Mouse (Mus musculus): ENCODE measurements around the gene Bsg. TPM values are rescaled to one million over a fixed set of nuclear protein-coding genes. Genes with fewer than 3 reads are reported as not detected.
A peak's percentile ranks its signal among the peaks of the same experiment; 100 is the strongest.

Gene Bsg
- polyA plus RNA-seq, 1 experiment from 2014 or later, result 1,233 TPM

DNA sequence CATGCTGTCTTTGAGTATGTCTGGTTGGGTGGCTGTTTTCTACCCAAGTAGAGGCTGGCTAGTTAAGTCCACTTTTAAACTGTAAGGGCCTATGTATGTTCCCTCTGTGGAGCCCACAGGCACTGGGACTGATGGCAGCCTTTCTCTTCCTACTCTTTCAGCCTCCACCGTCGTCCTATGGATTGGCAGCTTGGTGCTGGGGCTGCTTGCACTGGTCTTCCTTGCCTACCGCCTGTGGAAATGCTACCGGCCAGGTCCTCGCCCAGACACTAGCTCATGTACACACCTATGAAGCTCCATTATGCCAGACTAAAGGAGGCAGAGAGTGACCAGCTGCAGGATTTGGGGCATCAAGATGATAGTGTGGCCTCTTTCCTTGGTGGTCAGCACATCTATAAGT is 36.2 kb upstream of the Bsg start:
- Histone ChIP-seq H3K27ac (ENCODE audit: low read depth, low read length) (no peak overlapping the region), H3K27me3 (ENCODE audit: control insufficient read depth, insufficient read depth, low read length) (0 out of 2 replicates have a peak, but pooled peaks cover 6% of the 10 kb centered on the region), H3K4me3 (ENCODE audit: low read depth, low read length) (no peak overlapping the region), H3K4me1 (ENCODE audit: control insufficient read depth, insufficient read depth, low read length) (peaks cover 11% of the 10 kb centered on the region), H3K4me2 (no peak overlapping the region), H3K9me3 (replicated peaks; ENCODE audit: control insufficient read depth, low read length) (no peaks in the 10 kb centered on the region), H3K9ac (ENCODE audit: low read depth, low read length) (no peak overlapping the region), H3K36me3 (ENCODE audit: control insufficient read depth, insufficient read depth, low read length) (no peaks in the 10 kb centered on the region)
- 75% methylated on average over 5 of the region's 5 CpGs for WGBS (ENCODE audit: insufficient replicate concordance)
- ATAC-seq (replicated peaks; ENCODE audit: insufficient number of reproducible peaks, low FRiP score, low TSS enrichment), result no peak

DNA sequence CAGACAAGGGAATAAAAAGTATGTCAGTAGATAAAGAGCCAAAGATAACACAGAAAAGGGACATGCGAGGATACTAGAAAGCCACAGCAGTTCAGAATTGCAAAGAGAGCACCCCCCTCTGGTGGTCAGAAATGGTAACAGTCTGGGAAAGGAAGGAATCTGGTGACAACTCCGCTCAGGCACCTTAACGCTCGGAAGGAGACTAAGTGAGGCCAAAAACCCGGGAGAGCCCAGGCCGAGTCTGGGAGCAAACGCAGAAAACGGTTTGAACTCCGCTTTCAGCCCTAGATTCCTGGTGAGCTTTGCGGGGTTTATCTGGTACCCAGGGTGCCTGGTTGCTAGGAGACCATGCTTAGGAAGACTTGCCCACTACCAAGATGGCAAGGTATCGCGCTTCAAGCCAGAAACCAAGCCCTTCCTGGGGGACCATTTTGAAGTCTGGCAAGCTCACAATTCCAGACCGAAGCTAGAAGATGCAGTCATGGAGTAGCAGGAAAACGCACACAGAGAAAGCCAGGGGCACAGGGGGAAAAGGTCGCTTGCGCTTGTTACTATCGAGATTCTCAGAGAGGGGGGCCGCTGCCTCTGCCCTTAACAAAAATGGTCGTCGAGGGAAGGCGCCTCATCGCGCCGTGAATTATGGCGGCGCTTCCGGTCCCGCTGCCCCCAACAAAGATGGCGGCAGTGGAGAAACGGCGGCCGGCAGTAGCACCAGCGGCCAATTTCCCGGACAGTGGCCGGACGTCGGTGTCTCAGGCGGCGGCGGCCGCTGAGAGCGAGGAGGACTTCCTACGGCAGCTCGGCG is 35.3 kb upstream of the Bsg start, which contains the start of gene Tpgs1:
Gene Tpgs1, plus strand, starts transcription at position 599 of the 805 bp plus-strand sequence.
- under 1% methylated on average over 45 of the region's 45 CpGs for WGBS (ENCODE audit: insufficient replicate concordance)
- H3K4me2 ChIP-seq, result peak within 1 kb of the TSS; percentile 92

DNA sequence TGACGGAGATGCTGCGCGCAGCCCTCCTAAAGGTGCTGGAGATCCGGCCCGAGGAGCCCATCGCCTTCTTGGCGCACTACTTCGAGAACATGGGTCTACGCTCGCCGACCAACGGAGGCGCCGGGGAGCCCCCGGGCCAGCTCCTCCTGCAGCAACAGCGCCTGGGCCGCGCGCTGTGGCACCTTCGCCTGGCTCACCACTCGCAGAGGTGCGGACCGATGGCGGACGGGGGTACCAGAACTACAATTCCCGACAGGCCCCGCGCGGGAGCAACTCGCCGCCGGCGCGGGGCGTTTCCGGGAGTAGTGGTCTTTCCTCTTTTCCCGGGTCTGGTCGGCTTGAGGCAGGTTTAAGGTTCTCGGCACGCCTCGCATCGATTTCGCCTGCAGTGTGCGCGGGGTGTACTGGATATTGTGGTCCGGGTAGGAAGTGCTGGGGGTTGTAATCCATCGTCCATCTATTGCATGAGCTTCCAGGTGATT is 34.7 kb upstream of the Bsg start:
- Histone ChIP-seq H3K9me3 (replicated peaks; ENCODE audit: control insufficient read depth, low read length) (no peaks in the 10 kb centered on the region), H3K4me1 (ENCODE audit: control insufficient read depth, insufficient read depth, low read length) (peaks cover 11% of the 10 kb centered on the region), H3K27me3 (ENCODE audit: control insufficient read depth, insufficient read depth, low read length) (0 out of 2 replicates have a peak, but pooled peaks cover 4% of the 10 kb centered on the region), H3K9ac (ENCODE audit: low read depth, low read length) (peak overlapping the region; percentile 96), H3K27ac (ENCODE audit: low read depth, low read length) (peak overlapping the region; percentile 94), H3K36me3 (ENCODE audit: control insufficient read depth, insufficient read depth, low read length) (no peaks in the 10 kb centered on the region), H3K4me3 (ENCODE audit: low read depth, low read length) (peak overlapping the region; percentile 97), H3K4me2 (peak overlapping the region; percentile 92)
- no peak for ATAC-seq (replicated peaks; ENCODE audit: insufficient number of reproducible peaks, low FRiP score, low TSS enrichment)
- WGBS (ENCODE audit: insufficient replicate concordance), result under 1% methylated on average over 47 of the region's 47 CpGs

More for the DNA sequence above, 35.3 kb upstream of the Bsg start, which contains the start of gene Tpgs1:
- 0 out of 2 replicates have a peak, but pooled peaks cover 4% of the 10 kb centered on the region for H3K27me3 ChIP-seq (ENCODE audit: control insufficient read depth, insufficient read depth, low read length)
- peak within 1 kb of the TSS; percentile 94 for H3K27ac ChIP-seq (ENCODE audit: low read depth, low read length)
- H3K4me3 ChIP-seq (ENCODE audit: low read depth, low read length), result peak within 1 kb of the TSS; percentile 97
- H3K36me3 ChIP-seq (ENCODE audit: control insufficient read depth, insufficient read depth, low read length), result no peaks in the 10 kb centered on the region
- peaks cover 11% of the 10 kb centered on the region for H3K4me1 ChIP-seq (ENCODE audit: control insufficient read depth, insufficient read depth, low read length)
- H3K9me3 ChIP-seq (replicated peaks; ENCODE audit: control insufficient read depth, low read length), result no peaks in the 10 kb centered on the region
- peak; percentile 68 for ATAC-seq (replicated peaks; ENCODE audit: insufficient number of reproducible peaks, low FRiP score, low TSS enrichment)
- H3K9ac ChIP-seq (ENCODE audit: low read depth, low read length), result peak within 1 kb of the TSS; percentile 96

DNA sequence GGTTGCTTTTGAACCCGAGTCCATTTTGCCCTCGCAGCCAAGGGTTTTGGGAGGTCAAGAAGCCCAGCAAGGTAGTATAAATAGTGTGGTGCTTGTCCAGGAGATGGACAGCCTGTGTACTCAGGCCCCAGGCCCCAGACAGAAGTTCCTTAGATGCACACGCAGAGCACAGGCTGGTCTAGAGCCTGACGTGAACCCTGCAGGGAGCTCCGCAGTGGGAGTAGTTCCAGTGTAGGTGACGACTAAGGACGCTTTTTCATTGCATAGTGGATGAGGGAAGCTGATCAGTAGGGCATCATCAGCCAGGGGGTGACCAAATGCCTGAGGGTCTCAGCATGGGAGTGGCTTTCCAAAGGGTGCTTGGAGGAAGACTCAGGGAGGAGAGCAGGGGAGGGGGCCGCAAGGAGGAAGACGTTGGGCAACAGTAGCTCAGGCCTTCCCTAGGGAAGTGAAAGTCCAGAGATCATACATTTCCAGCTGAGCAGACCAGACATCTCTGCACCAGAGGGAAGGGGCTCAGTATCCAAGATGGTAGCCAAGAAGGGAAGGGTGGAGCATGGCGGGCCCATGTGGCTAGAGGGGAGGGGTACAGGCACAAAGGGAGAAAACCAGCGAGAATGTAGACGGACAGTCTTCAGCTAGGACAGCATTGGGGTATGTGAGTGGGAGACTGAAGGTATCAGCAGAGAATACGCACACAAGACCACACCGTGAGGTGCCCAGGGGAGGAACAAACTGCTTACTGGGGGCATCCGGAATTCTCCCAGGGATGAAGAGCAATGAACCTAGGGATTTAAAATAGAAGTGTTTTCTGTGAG is 34.0 kb upstream of the Bsg start:
- Histone ChIP-seq H3K9ac (ENCODE audit: low read depth, low read length) (peak overlapping the region; percentile 96), H3K4me2 (peak overlapping the region; percentile 92), H3K9me3 (replicated peaks; ENCODE audit: control insufficient read depth, low read length) (no peaks in the 10 kb centered on the region), H3K36me3 (ENCODE audit: control insufficient read depth, insufficient read depth, low read length) (no peaks in the 10 kb centered on the region), H3K4me1 (ENCODE audit: control insufficient read depth, insufficient read depth, low read length) (peaks cover 11% of the 10 kb centered on the region), H3K27me3 (ENCODE audit: control insufficient read depth, insufficient read depth, low read length) (no peaks in the 10 kb centered on the region), H3K4me3 (ENCODE audit: low read depth, low read length) (peak overlapping the region; percentile 97), H3K27ac (ENCODE audit: low read depth, low read length) (no peak overlapping the region; the same call in 1 of the 2 replicates)
- no peak for ATAC-seq (replicated peaks; ENCODE audit: insufficient number of reproducible peaks, low FRiP score, low TSS enrichment)
- WGBS (ENCODE audit: insufficient replicate concordance), result 38% methylated on average over 15 of the region's 15 CpGs

DNA sequence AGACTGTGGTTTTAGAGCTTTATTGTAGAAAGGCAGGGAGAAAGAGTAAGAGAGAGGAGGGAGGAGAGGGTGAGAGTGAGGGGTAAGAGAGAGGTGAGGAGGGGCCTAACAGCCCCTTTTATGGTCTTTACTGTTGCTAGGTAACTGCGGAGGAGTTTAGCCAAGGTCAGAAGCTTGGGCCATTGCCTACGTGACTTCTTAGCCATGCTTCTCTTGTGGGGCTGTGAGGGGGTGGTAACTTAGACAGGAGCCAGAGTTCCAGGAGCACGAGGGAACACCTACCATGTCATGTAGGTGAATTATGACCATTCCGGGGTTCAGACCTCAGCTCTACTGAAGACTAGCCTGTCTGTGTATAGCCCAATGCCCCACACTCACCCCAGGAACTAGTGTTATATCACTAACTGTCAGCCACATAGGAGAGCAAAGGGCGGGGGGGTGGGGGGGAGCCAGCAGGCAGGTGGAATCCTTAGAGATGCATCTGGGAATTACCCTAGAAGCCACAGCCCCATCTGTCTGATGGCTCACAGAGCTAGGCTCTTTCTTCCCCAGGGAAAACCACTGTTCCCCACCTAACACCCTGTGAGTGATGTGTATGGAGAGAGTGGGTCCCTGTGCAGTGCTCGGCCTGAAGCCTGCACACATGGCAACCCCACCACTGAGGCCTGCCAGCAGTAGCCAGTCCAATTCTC is 32.7 kb upstream of the Bsg start:
- Histone ChIP-seq H3K27me3 (ENCODE audit: control insufficient read depth, insufficient read depth, low read length) (0 out of 2 replicates have a peak, but pooled peaks cover 2% of the 10 kb centered on the region), H3K4me3 (ENCODE audit: low read depth, low read length) (no peak overlapping the region), H3K4me2 (no peak overlapping the region), H3K36me3 (ENCODE audit: control insufficient read depth, insufficient read depth, low read length) (no peaks in the 10 kb centered on the region), H3K27ac (ENCODE audit: low read depth, low read length) (no peak overlapping the region), H3K9me3 (replicated peaks; ENCODE audit: control insufficient read depth, low read length) (no peaks in the 10 kb centered on the region), H3K4me1 (ENCODE audit: control insufficient read depth, insufficient read depth, low read length) (peaks cover 17% of the 10 kb centered on the region), H3K9ac (ENCODE audit: low read depth, low read length) (no peak overlapping the region)
- 81% methylated on average over 6 of the region's 6 CpGs for WGBS (ENCODE audit: insufficient replicate concordance)
- no peak for ATAC-seq (replicated peaks; ENCODE audit: insufficient number of reproducible peaks, low FRiP score, low TSS enrichment)

DNA sequence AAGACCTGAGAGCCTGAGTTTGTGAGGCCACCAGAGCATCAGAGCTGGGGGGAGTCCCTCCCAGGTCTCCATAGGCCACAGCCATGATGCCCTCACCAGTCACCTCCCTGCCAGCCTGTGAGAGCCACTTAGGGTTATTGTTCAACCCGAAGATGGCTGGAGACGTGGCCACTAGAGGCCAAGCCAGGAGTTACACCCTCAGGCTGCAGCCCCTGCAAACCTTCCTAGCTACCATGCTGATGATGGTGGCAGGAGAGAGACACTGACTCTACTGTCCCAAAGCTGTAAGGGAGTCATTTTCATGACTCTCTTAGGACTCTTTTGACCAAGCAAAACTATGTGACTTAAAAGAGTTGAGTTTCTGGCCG is 32.2 kb upstream of the Bsg start:
- Histone ChIP-seq H3K27ac (ENCODE audit: low read depth, low read length) (no peak overlapping the region), H3K36me3 (ENCODE audit: control insufficient read depth, insufficient read depth, low read length) (no peaks in the 10 kb centered on the region), H3K27me3 (ENCODE audit: control insufficient read depth, insufficient read depth, low read length) (0 out of 2 replicates have a peak, but pooled peaks cover 2% of the 10 kb centered on the region), H3K9me3 (replicated peaks; ENCODE audit: control insufficient read depth, low read length) (no peaks in the 10 kb centered on the region), H3K4me3 (ENCODE audit: low read depth, low read length) (no peak overlapping the region), H3K4me1 (ENCODE audit: control insufficient read depth, insufficient read depth, low read length) (peaks cover 18% of the 10 kb centered on the region), H3K9ac (ENCODE audit: low read depth, low read length) (no peak overlapping the region), H3K4me2 (no peak overlapping the region)
- ATAC-seq (replicated peaks; ENCODE audit: insufficient number of reproducible peaks, low FRiP score, low TSS enrichment), result no peak
- WGBS (ENCODE audit: insufficient replicate concordance), result 60% methylated on average over 3 of the region's 3 CpGs

DNA sequence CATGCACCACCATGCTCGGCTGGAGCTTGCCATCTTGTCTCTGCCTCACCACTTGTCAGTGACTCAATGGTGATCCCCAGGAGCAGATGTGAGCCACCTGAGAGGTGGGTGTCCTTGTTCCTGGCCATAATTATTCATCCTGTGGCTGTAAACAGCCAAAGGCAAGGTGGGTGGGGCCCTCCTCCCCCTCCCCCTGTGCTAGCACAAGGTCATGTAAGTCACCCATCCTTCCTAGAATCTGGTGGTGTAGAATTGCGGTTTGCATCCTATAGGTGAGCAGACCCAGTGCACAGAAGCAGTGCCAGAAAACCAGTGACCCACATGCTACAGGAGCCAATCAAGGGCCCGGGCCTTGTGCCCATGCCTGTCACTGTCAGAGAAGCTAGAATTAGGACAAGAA is 31.2 kb upstream of the Bsg start:
- H3K9me3 ChIP-seq (replicated peaks; ENCODE audit: control insufficient read depth, low read length), result no peaks in the 10 kb centered on the region
- H3K36me3 ChIP-seq (ENCODE audit: control insufficient read depth, insufficient read depth, low read length), result no peaks in the 10 kb centered on the region
- no peak overlapping the region for H3K4me3 ChIP-seq (ENCODE audit: low read depth, low read length)
- WGBS (ENCODE audit: insufficient replicate concordance), result 80% methylated on average over 3 of the region's 3 CpGs
- H3K27ac ChIP-seq (ENCODE audit: low read depth, low read length), result no peak overlapping the region
- no peak for ATAC-seq (replicated peaks; ENCODE audit: insufficient number of reproducible peaks, low FRiP score, low TSS enrichment)
- no peak overlapping the region for H3K4me2 ChIP-seq
- H3K9ac ChIP-seq (ENCODE audit: low read depth, low read length), result no peak overlapping the region
- H3K4me1 ChIP-seq (ENCODE audit: control insufficient read depth, insufficient read depth, low read length), result peaks cover 18% of the 10 kb centered on the region
- H3K27me3 ChIP-seq (ENCODE audit: control insufficient read depth, insufficient read depth, low read length), result 0 out of 2 replicates have a peak, but pooled peaks cover 2% of the 10 kb centered on the region

Measured in heart, embryonic 11.5 days (tissue).